Mouse (Mus musculus) megakaryocyte, embryonic 14.5 days (primary cell): ENCODE measurements around the gene Pacrg.

ENCODE experiments used
- FLI1 ChIP-seq: IDR thresholded peaks from 2 replicates; pipeline ENCODE4 v1.6.1; 2012; ENCODE audit warnings: low read length, inconsistent platforms, mixed read lengths
- GATA1 ChIP-seq: IDR thresholded peaks from 3 replicates; pipeline ENCODE4 v1.6.1; 2012; ENCODE audit warnings: mixed read lengths, low read length, inconsistent platforms, borderline replicate concordance

- TF ChIP-seq GATA1 (no peak), FLI1 (no peak)
Observed at GRCm38 (mm10) chr17:10392342-10393034, 447.6 kb downstream of the Pacrg start.
